Mouse (Mus musculus): ENCODE measurements around the gene Gm42906.

DNA sequence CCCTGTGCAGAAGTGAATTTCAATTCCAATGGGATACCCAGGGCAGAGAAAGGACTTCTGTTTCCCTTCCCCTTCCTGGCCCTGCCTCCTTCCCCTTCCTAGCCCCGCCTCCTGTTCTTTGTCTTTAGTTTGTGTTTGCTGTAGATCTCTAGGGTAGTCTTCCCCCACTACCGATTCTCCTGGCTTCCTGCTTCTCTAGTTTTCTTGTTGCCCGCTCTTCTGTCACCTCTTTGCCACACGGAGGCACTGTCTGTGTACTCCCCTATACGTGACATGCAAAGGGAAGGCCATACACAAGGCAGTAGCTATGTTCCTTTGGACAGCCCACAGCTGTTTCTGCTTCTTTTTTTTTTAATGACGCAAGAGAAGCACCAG is 371.1 kb downstream of the Gm42906 start:
- TF ChIP-seq CTCF (conservative IDR thresholded peaks at IDR 0.05; ENCODE audit: insufficient read depth, insufficient read length, low read depth, low read length) (no peak), POLR2A (IDR thresholded peaks at IDR 0.05; ENCODE audit: low read depth, low read length) (no peak)
